In genomic region chr13:101761617-101762016, GRCm38 (mm10) we compare ENCODE assay signal across 15 mouse cellular contexts. TPM values are rescaled to one million over a fixed set of nuclear protein-coding genes. Genes with fewer than 3 reads are reported as not detected.
DNase-seq lines count a peak whose midpoint lies in the region; ATAC-seq and TF ChIP-seq lines count a peak whose summit lies in the region.
"Had no signal": no experiment of that assay in that cellular context is flagged by ENCODE, and none has a peak within 500 bp of the region (broad histone marks: within the 10 kb centered on the region; RNA-seq: fewer than 3 reads in every experiment).

No protein-coding gene starts in this region.

- H3K36me3 ChIP-seq in kidney, adult 2 months (ENCODE audit: control insufficient read depth, insufficient read depth, low read length), result peaks cover 4% of the 10 kb centered on the region
- peaks cover 3% of the 10 kb centered on the region; the same call in 1 of the 2 replicates for H3K36me3 ChIP-seq in liver, embryonic 11.5 days (ENCODE audit: control insufficient read depth, insufficient read depth, low read length)
- peaks cover 13% of the 10 kb centered on the region for H3K36me3 ChIP-seq in stomach, embryonic 15.5 days

- H3K4me1 ChIP-seq in kidney, adult 2 months (ENCODE audit: control insufficient read depth, insufficient read depth, low read length), result peaks cover 47% of the 10 kb centered on the region
- H3K4me1 ChIP-seq in liver, embryonic 11.5 days (replicated peaks; ENCODE audit: control insufficient read depth, insufficient read depth, low read length), result peaks cover 73% of the 10 kb centered on the region
- peaks cover 74% of the 10 kb centered on the region for H3K4me1 ChIP-seq in stomach, embryonic 15.5 days

- no peaks in the 10 kb centered on the region for H3K27me3 ChIP-seq in kidney, adult 2 months (replicated peaks; ENCODE audit: control insufficient read depth, insufficient read depth, low read length)
- H3K27me3 ChIP-seq in liver, embryonic 11.5 days (replicated peaks; ENCODE audit: control insufficient read depth, insufficient read depth, low read length), result no peaks in the 10 kb centered on the region
- no peaks in the 10 kb centered on the region for H3K27me3 ChIP-seq in stomach, embryonic 15.5 days (replicated peaks)
- H3K27me3 ChIP-seq: CH12.LX; megakaryocyte, embryonic 14.5 days had no signal

- H3K4me2 ChIP-seq in liver, embryonic 11.5 days, result peak overlapping the region; percentile 24
- peak overlapping the region; percentile 0; the same call in 1 of the 2 replicates for H3K4me2 ChIP-seq in stomach, embryonic 15.5 days
- H3K4me2 ChIP-seq: limb, embryonic 13.5 days had no signal

- no peak for DNase-seq in kidney, adult 2 months
- no peak for DNase-seq in kidney, adult 9 months
- DNase-seq in liver, embryonic 11.5 days (ENCODE audit: low spot score), result no peak
- no peak for DNase-seq in urinary bladder, postnatal 4 days (ENCODE audit: low spot score in 2 of 2)
- DNase-seq: adrenal gland, postnatal 25 days; kidney, postnatal 25 days; layer of hippocampus, postnatal 36 days; right cerebral cortex, postnatal 25 days; thymus, postnatal 4 days had no signal

- H3K9ac ChIP-seq in liver, embryonic 11.5 days (ENCODE audit: low read depth, low read length), result no peak overlapping the region
- H3K9ac ChIP-seq in stomach, embryonic 15.5 days, result no peak overlapping the region
- H3K9ac ChIP-seq: limb, embryonic 13.5 days had no signal

- H3K4me3 ChIP-seq in kidney, adult 2 months (ENCODE audit: insufficient read depth, low read depth, low read length), result peak overlapping the region; percentile 5; the same call in 1 of the 2 replicates
- H3K4me3 ChIP-seq in liver, embryonic 11.5 days (ENCODE audit: low read depth, low read length), result no peak overlapping the region
- H3K4me3 ChIP-seq in stomach, embryonic 15.5 days (replicated peaks), result no peak overlapping the region
- H3K4me3 ChIP-seq: limb, embryonic 13.5 days had no signal

- ATAC-seq in common myeloid progenitor, adult 5-6 weeks (replicated peaks; ENCODE audit: low read depth, poor library complexity, severe bottlenecking), result 0 out of 2 replicates have a peak, but pooled peaks have one; percentile 12
- no peak for ATAC-seq in liver, embryonic 11.5 days (replicated peaks; ENCODE audit: low FRiP score)
- no peak for ATAC-seq in stomach, embryonic 15.5 days (ENCODE audit: insufficient read depth, low FRiP score, low read depth)
- no peak for ATAC-seq in activated CD4-positive, CD25-positive, alpha-beta regulatory T cell, adult 4 months

- TF ChIP-seq POLR2A in kidney, adult 2 months (IDR thresholded peaks at IDR 0.05; ENCODE audit: low read depth, low read length), result no peak

- 50% methylated on average over 5 of the region's 5 CpGs for WGBS in kidney, adult 2 months
- WGBS in liver, embryonic 11.5 days, result 48% methylated on average over 5 of the region's 5 CpGs
- WGBS in stomach, embryonic 15.5 days, result 52% methylated on average over 5 of the region's 5 CpGs

- no peak overlapping the region; the same call in 1 of the 2 replicates for H3K27ac ChIP-seq in kidney, adult 2 months (ENCODE audit: insufficient read depth, low read depth, low read length)
- H3K27ac ChIP-seq in liver, embryonic 11.5 days (ENCODE audit: low read depth, low read length), result no peak overlapping the region
- no peak overlapping the region for H3K27ac ChIP-seq in stomach, embryonic 15.5 days
- H3K27ac ChIP-seq: limb, embryonic 13.5 days had no signal

- no peak for TF ChIP-seq CTCF in kidney, adult 2 months (conservative IDR thresholded peaks at IDR 0.05; ENCODE audit: insufficient read depth, insufficient read length, low read depth, low read length)

- no peaks in the 10 kb centered on the region for H3K9me3 ChIP-seq in liver, embryonic 11.5 days (ENCODE audit: control insufficient read depth, low read length)
- H3K9me3 ChIP-seq in stomach, embryonic 15.5 days, result no peaks in the 10 kb centered on the region
- H3K9me3 ChIP-seq: limb, embryonic 13.5 days; megakaryocyte, embryonic 14.5 days had no signal

RNA-seq across cellular contexts. Expression of gene Pik3r1, which starts 6.4 kb away (rescaled TPM):
- polyA plus RNA-seq in kidney, adult 2 months (2012; rRNA removed), result 17.1 and 21.2 TPM in 2 replicates
- total RNA-seq in common myeloid progenitor, adult 5-6 weeks (2017), result 114 and 116 TPM in 2 replicates
- 18.7 and 21.5 TPM in 2 replicates for polyA plus RNA-seq in liver, embryonic 11.5 days (2014; fragmentation: Nextera tagmentation; extraction: Ambion mirVana)
- polyA plus RNA-seq in stomach, embryonic 15.5 days (2015; fragmentation: Nextera tagmentation; extraction: Ambion mirVana), result 49.6 and 55.0 TPM in 2 replicates
- 10 to 100 TPM; 62.7 to 97.2 TPM for polyA plus RNA-seq in activated CD4-positive, CD25-positive, alpha-beta regulatory T cell, adult 4 months (2017; shearing (Covaris generic))
